Mouse (Mus musculus) neutrophil, adult 83 days (primary cell): ENCODE data around the gene Nim1k. TPM values are rescaled to one million over a fixed set of nuclear protein-coding genes. Genes with fewer than 3 reads are reported as not detected.

Source experiments
- total RNA-seq, 2 experiments: library from RNA; stranded (reverse); gene quantifications; one replicate each; pipeline ENCODE4 v1.2.4; 2023

The Nim1k gene
- under 1 TPM; 0.55 to 0.64 TPM for total RNA-seq

DNA sequence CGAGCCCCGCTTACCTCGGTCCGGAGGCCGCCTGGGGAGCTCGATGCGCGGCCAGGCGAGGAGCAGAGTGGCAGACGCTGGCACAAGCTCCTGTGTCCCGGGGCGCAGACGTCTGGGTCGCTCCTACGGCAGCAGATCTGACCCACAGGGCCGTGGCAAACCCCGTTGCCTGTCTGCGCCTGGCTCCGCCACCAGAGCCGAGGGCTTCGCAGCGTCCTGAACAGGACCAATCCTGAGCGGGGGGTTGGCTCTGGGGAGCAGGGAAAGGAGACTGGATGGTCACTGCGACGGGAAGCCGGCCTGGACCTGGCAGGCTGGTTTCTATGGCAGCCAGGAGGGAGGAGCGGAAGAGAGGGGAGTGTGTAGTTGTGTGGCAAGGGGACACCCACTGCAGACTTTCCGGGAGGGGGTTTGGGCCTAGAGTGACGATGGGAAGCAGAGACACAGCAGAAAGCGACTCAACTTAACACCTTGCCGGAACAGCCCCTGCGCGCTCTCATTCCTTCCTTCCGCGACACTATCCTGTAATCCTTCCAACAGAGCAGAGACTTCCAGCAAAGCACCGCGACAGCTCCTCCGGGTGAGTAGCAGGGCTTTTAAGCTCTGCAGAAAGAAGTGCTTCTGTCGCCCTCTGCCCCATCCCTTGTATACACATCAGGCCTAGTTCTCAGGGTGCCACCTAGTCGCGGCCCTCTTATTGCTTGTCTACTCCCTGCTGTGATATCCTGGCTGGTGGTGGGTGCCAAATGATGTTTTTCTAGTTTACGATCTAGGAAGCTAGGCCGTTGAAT, at the start of gene Nim1k:
Nim1k (minus strand) TSS at position 202 of the 791 bp plus-strand sequence.

DNA sequence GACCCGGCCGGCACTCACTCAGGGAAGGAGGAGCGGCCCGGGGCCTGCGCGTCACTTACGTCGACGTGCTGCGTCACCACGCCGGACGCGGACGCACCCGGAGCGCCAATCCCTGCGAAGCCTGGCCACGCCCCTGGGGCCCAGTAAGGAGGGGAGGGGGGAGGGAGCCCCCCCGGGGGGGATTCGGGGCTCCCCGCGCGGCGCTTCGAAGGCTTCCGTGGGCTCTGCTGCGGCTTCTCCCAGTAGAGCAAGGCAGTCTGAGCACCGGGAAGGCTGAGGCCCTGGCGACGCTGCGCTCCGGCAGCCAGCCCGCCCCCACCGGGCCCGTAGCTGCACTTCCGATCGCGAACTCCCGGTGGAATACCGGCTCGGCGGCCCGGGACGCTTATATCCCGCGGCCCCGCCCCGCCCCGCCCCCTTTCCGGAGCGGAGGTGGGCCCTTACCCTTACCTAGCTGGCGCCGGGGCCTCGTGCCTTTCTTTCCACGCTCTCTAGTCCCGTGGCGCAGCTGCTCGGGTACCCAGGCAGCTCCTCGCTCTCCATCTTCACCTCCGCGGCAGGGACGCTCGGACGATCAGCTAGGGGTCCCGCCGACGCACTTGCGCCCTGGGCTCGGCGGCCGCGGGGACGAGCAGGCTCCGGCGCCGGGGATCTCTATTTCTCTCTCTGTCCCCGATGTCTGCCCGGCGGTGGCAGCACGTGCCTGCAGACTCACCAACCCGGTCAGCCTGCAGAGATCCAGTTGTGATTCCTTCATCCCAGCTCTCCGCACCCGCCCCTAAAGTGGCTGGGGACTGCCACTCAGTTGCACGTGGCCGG, 35.3 kb upstream of the Nim1k start, which contains the start of gene Zfp131:
Zfp131 (minus strand) TSS at position 129 of the 819 bp plus-strand sequence.

GRCm38 (mm10) chr13:119690039-119690728, 65.5 kb downstream of the Nim1k start, which contains the start of gene Hmgcs1:
Hmgcs1 (plus strand) TSS chr13:119690379.

Other genes with a start within 250 kb of the Nim1k start
- not detected for gene Ccl28, start 132.1 kb downstream of the Nim1k start, total RNA-seq
- 10 to 100 TPM; 18.7 to 21.5 TPM for gene Hmgcs1, start 65.5 kb downstream of the Nim1k start, total RNA-seq
- 10 to 100 TPM; 38.6 to 42.0 TPM for gene Zfp131, start 35.0 kb upstream of the Nim1k start, total RNA-seq
- gene AF067063, start 74.3 kb upstream of the Nim1k start, total RNA-seq, result not detected
- gene D13Ertd608e, start 80.1 kb upstream of the Nim1k start, total RNA-seq, result not detected
- gene Tcstv1, start 138.9 kb upstream of the Nim1k start, total RNA-seq, result not detected
- gene Gm21761, start 173.4 kb upstream of the Nim1k start, total RNA-seq, result not detected
- gene B020031M17Rik, start 194.9 kb upstream of the Nim1k start, total RNA-seq, result not detected